Mouse (Mus musculus) ES-E14 (cell line): ENCODE measurements at regions not wholly inside any gene's neighbourhood (a gene's known extent, or its start where the extent isn't known, plus 50 kb on each side); places are given as distances from the start of the nearest gene placed in this dataset.

Source experiments
- DNase-seq: peaks from one replicate; pipeline ENCODE4 v3.0.0-alpha.2; 2013; ENCODE audit warnings: low read depth, low spot score
- H3K27ac ChIP-seq: 2 replicates; pipeline ENCODE4 v1.5.1; 2012; ENCODE audit warnings: low read depth, mild to moderate bottlenecking, low read length, moderate library complexity, mixed read lengths; ENCODE audit not compliant: poor library complexity, insufficient read depth, severe bottlenecking
- H3K36me3 ChIP-seq: 2 replicates; pipeline ENCODE4 v1.6.1; 2012; ENCODE audit warnings: mild to moderate bottlenecking, low read length, moderate library complexity, mixed read lengths; ENCODE audit not compliant: control insufficient read depth, poor library complexity, insufficient read depth, severe bottlenecking
- H3K4me1 ChIP-seq, 2 experiments: fragments of 150-350 bp in 1 of 2; sonication (generic) in 1 of 2; 2 replicates each; pipeline ENCODE4 v1.6.1; 2012; ENCODE audit warnings: low read length in 2 of 2, mild to moderate bottlenecking in 1 of 2, mixed read lengths in 1 of 2; ENCODE audit not compliant: control insufficient read depth in 2 of 2, insufficient read depth in 2 of 2, poor library complexity in 1 of 2
- H3K4me3 ChIP-seq, 2 experiments: fragments of 150-350 bp in 1 of 2; sonication (generic) in 1 of 2; 2 replicates each; pipeline ENCODE4 v1.5.1; 2012; ENCODE audit warnings: low read length in 2 of 2, low read depth in 1 of 2, mild to moderate bottlenecking in 1 of 2, mixed read lengths in 1 of 2; ENCODE audit not compliant: insufficient read depth in 1 of 2, poor library complexity in 1 of 2, severe bottlenecking in 1 of 2
- H3K9ac ChIP-seq: 2 replicates; pipeline ENCODE4 v1.6.1; 2012; ENCODE audit warnings: low read depth, mild to moderate bottlenecking, low read length, mixed read lengths; ENCODE audit not compliant: poor library complexity, insufficient read depth, severe bottlenecking
- H3K9me3 ChIP-seq: fragments of 150-350 bp; sonication (generic); 2 replicates; pipeline ENCODE4 v1.6.1; 2012; ENCODE audit warnings: low read depth, mild to moderate bottlenecking, low read length; ENCODE audit not compliant: control insufficient read depth, insufficient read depth
- CHD2 ChIP-seq: IDR thresholded peaks from 2 replicates; pipeline ENCODE4 v1.6.1; 2014; ENCODE audit warnings: mild to moderate bottlenecking, low read depth, low read length, inconsistent platforms
- HCFC1 ChIP-seq: IDR thresholded peaks from 2 replicates; pipeline ENCODE4 v1.6.1; 2012; ENCODE audit warnings: low read length, inconsistent platforms, borderline replicate concordance; ENCODE audit not compliant: insufficient read depth
- MAFK ChIP-seq: IDR thresholded peaks from 2 replicates; pipeline ENCODE4 v1.6.1; 2014; ENCODE audit warnings: mild to moderate bottlenecking, low read depth, low read length, inconsistent platforms; ENCODE audit not compliant: insufficient read depth
- ZC3H11A ChIP-seq: IDR thresholded peaks from 2 replicates; pipeline ENCODE4 v1.6.1; 2012; ENCODE audit warnings: low read depth, mild to moderate bottlenecking, inconsistent platforms, low read length, borderline replicate concordance
- ZNF384 ChIP-seq: IDR thresholded peaks from 2 replicates; pipeline ENCODE4 v1.6.1; 2012; ENCODE audit warnings: low read depth, low read length, inconsistent platforms
- in situ Hi-C, 2 experiments: fragments of 600-800 bp; cut with MboI; formaldehyde crosslinking; loops; one replicate each; pipeline ENCODE4 v1.15.1; 2025; ENCODE audit warnings: low sequenced_read_pairs in 2 of 2, inconsistent platforms in 1 of 2; ENCODE audit not compliant: unreplicated experiment in 2 of 2

DNA sequence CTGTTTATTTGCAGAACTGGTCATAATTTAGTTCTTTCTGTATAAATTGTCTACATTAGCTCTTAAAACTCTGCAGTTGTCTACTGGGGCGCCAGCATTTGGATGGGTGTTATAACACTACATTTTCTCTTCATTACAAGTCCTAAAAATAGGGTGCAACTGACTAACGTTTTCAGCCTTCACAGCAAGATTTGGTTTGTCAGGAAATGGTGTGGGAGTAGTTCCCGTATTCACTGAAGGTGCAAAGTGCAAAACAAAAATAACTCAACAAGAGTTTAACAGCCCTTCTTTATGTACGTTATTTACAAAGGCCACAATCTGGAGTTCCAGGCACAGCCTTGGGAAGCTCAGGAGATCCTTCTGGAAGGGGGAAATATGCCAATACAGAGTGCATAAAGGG, 642.7 kb downstream of the Car8 start:
- DNase-seq = no peak
- TF ChIP-seq CHD2 = no peak
- no peak for TF ChIP-seq ZC3H11A
- TF ChIP-seq ZNF384 = no peak
- no peak for TF ChIP-seq MAFK
- TF ChIP-seq HCFC1 = no peak
- Histone ChIP-seq H3K4me3 (no peak overlapping the region), H3K9ac (no peak overlapping the region), H3K9me3 (no peaks in the 10 kb centered on the region), H3K4me1 (no peaks in the 10 kb centered on the region), H3K27ac (no peak overlapping the region), H3K36me3 (no peaks in the 10 kb centered on the region)
- in situ Hi-C loops = no loop called here

DNA sequence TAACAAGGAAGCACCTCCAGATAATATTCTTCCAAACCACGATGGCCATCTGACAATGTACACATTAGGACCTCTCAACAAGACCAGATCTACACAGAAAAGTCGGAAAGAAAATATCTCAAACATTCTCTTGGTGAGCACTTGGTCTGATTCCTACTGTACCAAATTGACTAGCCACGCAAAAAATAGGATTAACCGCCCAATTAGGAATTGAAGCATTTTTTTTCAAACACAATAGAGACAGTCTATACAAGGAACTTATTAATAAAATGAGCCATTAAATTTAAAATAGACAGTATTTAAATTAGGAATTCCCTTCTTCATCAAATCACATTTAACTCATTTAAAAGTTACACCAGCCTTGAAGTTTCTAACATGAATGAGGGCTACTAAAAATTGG, 655.0 kb downstream of the Car8 start:
- Histone ChIP-seq H3K36me3 (no peaks in the 10 kb centered on the region), H3K9me3 (no peaks in the 10 kb centered on the region), H3K27ac (no peak overlapping the region), H3K9ac (no peak overlapping the region), H3K4me3 (no peak overlapping the region), H3K4me1 (no peaks in the 10 kb centered on the region)
- in situ Hi-C loops = no loop called here
- TF ChIP-seq MAFK (no peak), HCFC1 (no peak), ZNF384 (no peak), CHD2 (no peak), ZC3H11A (no peak)
- no peak for DNase-seq

DNA sequence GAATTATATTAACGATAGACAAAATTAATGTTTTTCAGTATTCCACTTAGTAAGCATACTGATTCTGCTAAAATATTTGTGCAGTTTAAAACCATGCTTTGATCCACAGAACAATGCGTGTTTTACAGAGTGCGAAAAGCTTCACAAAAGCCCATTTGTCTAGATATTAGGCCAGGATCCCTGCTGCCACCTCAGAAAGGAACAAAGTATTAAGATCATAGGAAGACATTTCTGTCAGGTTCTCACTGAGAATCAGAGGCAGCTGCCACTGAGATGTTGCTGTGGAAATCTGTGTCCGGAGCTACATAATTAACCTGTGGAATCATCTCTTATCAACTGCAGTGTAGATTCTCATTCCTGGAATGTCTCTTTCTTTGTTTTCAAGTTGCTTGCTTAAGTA, 656.9 kb downstream of the Car8 start:
- no peak for DNase-seq
- in situ Hi-C loops = no loop called here
- no peak overlapping the region for H3K4me3 ChIP-seq
- no peak for TF ChIP-seq ZC3H11A
- TF ChIP-seq CHD2 = no peak
- TF ChIP-seq ZNF384 = no peak
- no peak overlapping the region for H3K27ac ChIP-seq
- H3K9me3 ChIP-seq = no peaks in the 10 kb centered on the region
- no peak overlapping the region for H3K9ac ChIP-seq
- no peaks in the 10 kb centered on the region for H3K4me1 ChIP-seq
- H3K36me3 ChIP-seq = no peaks in the 10 kb centered on the region

DNA sequence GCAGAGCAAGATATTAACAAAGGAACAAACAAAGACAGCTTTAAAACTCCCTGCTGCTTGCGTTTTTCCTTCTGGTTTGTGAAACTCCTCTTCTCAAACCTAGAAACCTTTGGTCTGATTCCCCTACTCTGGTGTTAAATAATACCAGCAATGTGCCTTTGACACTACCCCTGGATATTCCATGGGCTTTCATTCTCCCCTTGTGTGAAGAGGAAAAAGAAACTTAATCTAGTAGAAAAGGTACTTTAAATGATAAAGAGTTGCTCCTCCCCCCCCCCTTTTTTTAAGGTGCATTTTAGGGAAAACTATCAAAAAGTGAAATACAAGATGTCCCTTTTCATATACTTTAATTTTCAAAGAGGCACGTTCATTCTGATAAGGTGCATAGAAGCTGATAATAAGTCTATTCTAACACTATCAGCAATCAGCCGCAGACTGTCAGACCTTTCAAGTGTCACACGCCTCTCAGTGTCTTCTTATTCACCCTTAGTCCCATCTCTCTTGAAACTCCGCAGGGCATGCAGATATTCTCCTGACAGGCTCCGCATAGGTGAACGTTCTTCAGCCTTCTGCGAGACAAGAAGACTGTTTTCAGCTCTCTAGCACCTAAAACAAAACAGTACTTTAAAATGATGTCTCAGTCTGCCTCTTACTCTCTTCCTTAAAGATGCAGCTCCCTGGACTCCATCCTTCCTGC, 657.5 kb downstream of the Car8 start:
- no peak for DNase-seq
- TF ChIP-seq CHD2 (no peak), ZC3H11A (no peak), MAFK (no peak), HCFC1 (no peak), ZNF384 (no peak)
- Histone ChIP-seq H3K4me1 (no peaks in the 10 kb centered on the region), H3K36me3 (no peaks in the 10 kb centered on the region), H3K9ac (no peak overlapping the region), H3K9me3 (no peaks in the 10 kb centered on the region), H3K27ac (no peak overlapping the region), H3K4me3 (no peak overlapping the region)
- in situ Hi-C loops = no loop called here
